Mouse (Mus musculus): ENCODE measurements around the gene Abca17. TPM values are rescaled to one million over a fixed set of nuclear protein-coding genes. Genes with fewer than 3 reads are reported as not detected.

The Abca17 gene
- polyA plus RNA-seq, 1 experiment from 2014 or later, result not detected

DNA sequence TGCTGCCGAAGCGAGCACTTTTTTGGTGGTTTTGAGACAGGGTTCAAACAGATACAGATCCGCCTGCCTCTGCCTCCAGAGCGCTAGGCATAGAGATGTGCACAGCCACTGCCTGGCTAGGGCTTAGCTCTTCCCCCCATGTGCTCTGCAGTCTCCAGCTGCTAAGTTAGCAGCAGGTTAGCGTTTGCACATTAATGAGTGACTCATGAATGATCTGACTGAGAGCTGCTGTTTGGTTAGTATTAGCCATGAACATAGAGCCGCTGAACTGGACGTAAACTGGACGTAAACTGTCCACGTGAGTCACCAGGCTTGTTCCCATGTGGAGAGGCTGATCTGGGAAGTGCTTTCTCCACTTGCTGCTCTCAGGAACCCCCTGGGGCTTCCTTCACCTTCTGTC, 11.7 kb upstream of the Abca17 start:
- H3K4me3 ChIP-seq, result no peak overlapping the region
- no peaks in the 10 kb centered on the region for H3K9me3 ChIP-seq
- no peak overlapping the region for H3K27ac ChIP-seq
- ATAC-seq (ENCODE audit: low FRiP score, low read depth), result no peak
- WGBS, result 76% methylated on average over 9 of the region's 9 CpGs
- no peaks in the 10 kb centered on the region for H3K4me1 ChIP-seq
- H3K36me3 ChIP-seq, result peaks cover 5% of the 10 kb centered on the region
- H3K4me2 ChIP-seq (replicated peaks), result no peak overlapping the region
- no peak overlapping the region for H3K9ac ChIP-seq
- H3K27me3 ChIP-seq, result no peaks in the 10 kb centered on the region

DNA sequence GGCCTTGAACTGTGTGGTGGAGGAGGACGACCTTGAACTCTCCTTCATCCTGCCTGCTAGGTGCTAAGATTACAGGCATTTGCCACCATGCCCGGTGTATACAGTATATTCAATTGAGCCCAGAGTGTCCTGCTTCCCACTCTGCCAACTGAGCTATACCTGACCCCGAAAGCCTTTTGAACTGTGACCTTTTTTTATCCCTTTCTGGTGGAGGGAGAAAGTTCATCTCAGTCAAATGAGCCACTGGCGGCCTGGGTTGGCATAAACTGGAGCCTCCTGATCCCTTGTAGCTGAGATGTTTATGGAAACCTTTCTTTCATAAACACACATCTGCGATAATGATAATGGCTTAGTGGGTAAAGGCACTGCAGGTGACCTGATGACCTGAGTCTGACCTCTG, 10.4 kb upstream of the Abca17 start:
- 79% methylated on average over 5 of the region's 5 CpGs for WGBS
- no peak for ATAC-seq (ENCODE audit: low FRiP score, low read depth)
- no peaks in the 10 kb centered on the region for H3K27me3 ChIP-seq
- H3K36me3 ChIP-seq, result no peaks in the 10 kb centered on the region
- no peaks in the 10 kb centered on the region for H3K9me3 ChIP-seq
- H3K4me3 ChIP-seq, result no peak overlapping the region
- no peak overlapping the region for H3K9ac ChIP-seq
- H3K27ac ChIP-seq, result no peak overlapping the region
- H3K4me2 ChIP-seq (replicated peaks), result no peak overlapping the region
- H3K4me1 ChIP-seq, result no peaks in the 10 kb centered on the region

DNA sequence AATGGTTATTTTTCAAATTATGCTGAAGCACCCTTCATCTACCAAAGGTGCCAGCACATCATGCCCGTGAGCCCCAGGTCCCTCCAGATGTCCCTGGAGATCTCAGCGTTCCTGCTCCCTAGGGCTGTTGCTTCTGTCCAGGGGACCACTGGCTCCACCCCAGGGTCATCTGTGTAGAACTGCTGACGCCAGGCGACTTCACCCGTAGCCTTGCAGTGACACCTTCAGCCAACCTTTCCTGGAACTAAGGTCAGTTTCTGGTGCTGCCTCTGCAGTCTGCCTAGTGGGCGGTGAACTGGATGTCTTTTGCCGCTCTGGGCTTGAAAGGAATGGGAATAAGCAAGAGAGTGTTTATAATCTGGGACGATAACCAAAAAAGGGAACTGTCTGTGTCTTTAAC, 10.0 kb upstream of the Abca17 start:
- Histone ChIP-seq H3K4me2 (replicated peaks) (no peak overlapping the region), H3K4me1 (no peaks in the 10 kb centered on the region)
- WGBS, result 72% methylated on average over 8 of the region's 8 CpGs

DNA sequence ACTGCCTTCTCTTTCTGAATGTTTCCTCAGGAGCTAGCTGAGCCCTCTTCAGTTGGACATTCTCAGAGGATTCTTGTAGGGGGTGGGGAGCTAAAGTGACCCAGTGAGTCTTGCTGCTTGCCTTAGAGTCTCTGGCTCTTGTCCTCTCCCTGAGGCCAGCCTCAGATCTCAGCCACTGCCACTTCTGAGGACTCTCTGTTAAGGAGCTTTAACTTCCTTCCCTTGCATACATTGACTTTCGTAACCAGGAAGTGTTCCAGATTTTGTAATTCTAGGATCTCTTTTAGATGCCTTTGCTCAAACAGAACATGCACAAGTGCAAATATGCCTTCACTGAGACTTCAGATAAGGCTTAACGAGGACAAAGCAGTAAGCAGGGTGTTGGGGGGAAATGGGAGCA, 9.0 kb upstream of the Abca17 start:
- no peak overlapping the region for H3K4me2 ChIP-seq (replicated peaks)
- no peaks in the 10 kb centered on the region for H3K9me3 ChIP-seq
- no peak overlapping the region for H3K4me3 ChIP-seq
- no peaks in the 10 kb centered on the region for H3K36me3 ChIP-seq
- H3K9ac ChIP-seq, result no peak overlapping the region
- ATAC-seq (ENCODE audit: low FRiP score, low read depth), result no peak
- 71% methylated on average over 2 of the region's 2 CpGs for WGBS
- H3K27me3 ChIP-seq, result no peaks in the 10 kb centered on the region
- no peak overlapping the region for H3K27ac ChIP-seq
- H3K4me1 ChIP-seq, result no peaks in the 10 kb centered on the region

More for the DNA sequence above, 10.0 kb upstream of the Abca17 start:
- Histone ChIP-seq H3K36me3 (no peaks in the 10 kb centered on the region), H3K27me3 (no peaks in the 10 kb centered on the region), H3K4me3 (no peak overlapping the region), H3K9ac (no peak overlapping the region), H3K27ac (no peak overlapping the region), H3K9me3 (no peaks in the 10 kb centered on the region)
- ATAC-seq (ENCODE audit: low FRiP score, low read depth), result no peak

DNA sequence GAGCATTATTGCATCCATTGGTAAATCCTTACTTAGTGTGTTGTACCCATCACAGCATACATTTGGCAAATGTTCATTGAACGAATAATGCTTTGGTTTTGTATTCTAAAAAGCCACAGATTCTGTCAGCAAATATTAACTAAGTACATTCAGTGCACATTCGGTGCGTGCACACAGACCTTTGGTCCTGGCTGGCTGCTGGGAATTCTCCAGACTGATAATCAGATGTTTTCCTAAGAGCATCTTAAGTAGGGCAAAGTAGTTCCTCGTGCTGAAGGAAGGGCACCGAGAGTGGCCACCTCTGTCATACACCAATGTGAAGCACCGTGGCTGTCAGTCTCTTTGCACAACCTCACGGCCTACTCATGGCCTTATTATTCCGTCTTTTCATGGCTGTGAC, 8.1 kb upstream of the Abca17 start:
- H3K27me3 ChIP-seq, result peaks cover 2% of the 10 kb centered on the region; the same call in 1 of the 2 replicates
- H3K4me2 ChIP-seq (replicated peaks), result no peak overlapping the region
- no peaks in the 10 kb centered on the region for H3K9me3 ChIP-seq
- H3K9ac ChIP-seq, result no peak overlapping the region
- WGBS, result 89% methylated on average over 8 of the region's 8 CpGs
- H3K4me1 ChIP-seq, result no peaks in the 10 kb centered on the region
- no peak overlapping the region for H3K27ac ChIP-seq
- H3K36me3 ChIP-seq, result no peaks in the 10 kb centered on the region
- H3K4me3 ChIP-seq, result no peak overlapping the region
- no peak for ATAC-seq (ENCODE audit: low FRiP score, low read depth)

DNA sequence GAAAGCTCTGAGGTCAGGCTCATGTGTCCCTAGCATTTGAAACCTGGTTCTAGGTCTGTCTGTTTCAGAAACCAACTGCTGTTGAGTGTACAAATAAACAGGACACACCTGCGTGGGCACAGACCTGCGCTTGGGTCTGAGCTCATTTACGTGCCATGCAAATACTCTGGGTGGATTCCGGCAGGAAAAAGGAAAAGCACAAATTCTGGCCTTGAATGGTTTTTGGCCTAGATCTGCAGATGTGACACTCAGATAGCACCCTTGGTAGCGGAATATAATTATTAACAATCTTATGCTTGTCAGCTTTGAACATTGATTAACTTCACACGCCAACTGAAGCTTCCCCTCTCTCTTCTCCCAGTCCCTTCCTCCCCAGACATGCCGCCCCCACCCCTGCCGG, 4.4 kb upstream of the Abca17 start:
- no peak overlapping the region for H3K4me2 ChIP-seq (replicated peaks)
- 85% methylated on average over 8 of the region's 8 CpGs for WGBS
- no peak overlapping the region for H3K4me3 ChIP-seq
- no peaks in the 10 kb centered on the region for H3K36me3 ChIP-seq
- H3K9ac ChIP-seq, result no peak overlapping the region
- H3K27me3 ChIP-seq, result peaks cover 31% of the 10 kb centered on the region
- peaks cover 15% of the 10 kb centered on the region for H3K4me1 ChIP-seq
- no peak overlapping the region for H3K27ac ChIP-seq
- no peak for ATAC-seq (ENCODE audit: low FRiP score, low read depth)
- H3K9me3 ChIP-seq, result no peaks in the 10 kb centered on the region

DNA sequence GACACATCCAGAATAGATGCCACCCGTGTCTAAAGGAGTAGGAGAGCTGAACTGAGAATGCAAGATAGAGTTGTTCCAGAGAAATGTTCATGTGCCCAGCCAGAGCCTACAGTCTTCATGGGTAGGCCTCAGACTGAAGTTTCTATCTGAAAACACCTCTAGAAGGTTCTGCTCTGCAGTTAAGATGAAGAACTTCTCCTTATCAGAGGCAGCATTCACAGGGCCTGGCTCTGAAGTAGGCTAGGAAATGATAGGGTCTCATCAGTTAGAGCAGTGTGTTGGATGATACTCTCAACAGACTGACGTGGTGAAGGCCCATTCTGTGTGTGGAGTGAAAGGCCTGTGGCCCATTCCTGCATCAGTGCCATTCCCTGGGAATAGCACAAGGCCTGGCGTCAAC, 3.1 kb upstream of the Abca17 start:
- H3K27me3 ChIP-seq, result peaks cover 42% of the 10 kb centered on the region
- ATAC-seq (ENCODE audit: low FRiP score, low read depth), result no peak
- no peaks in the 10 kb centered on the region for H3K36me3 ChIP-seq
- 81% methylated on average over 3 of the region's 3 CpGs for WGBS
- no peaks in the 10 kb centered on the region for H3K9me3 ChIP-seq
- no peak overlapping the region for H3K4me3 ChIP-seq
- no peak overlapping the region for H3K4me2 ChIP-seq (replicated peaks)
- peaks cover 15% of the 10 kb centered on the region for H3K4me1 ChIP-seq
- no peak overlapping the region for H3K9ac ChIP-seq
- H3K27ac ChIP-seq, result no peak overlapping the region

DNA sequence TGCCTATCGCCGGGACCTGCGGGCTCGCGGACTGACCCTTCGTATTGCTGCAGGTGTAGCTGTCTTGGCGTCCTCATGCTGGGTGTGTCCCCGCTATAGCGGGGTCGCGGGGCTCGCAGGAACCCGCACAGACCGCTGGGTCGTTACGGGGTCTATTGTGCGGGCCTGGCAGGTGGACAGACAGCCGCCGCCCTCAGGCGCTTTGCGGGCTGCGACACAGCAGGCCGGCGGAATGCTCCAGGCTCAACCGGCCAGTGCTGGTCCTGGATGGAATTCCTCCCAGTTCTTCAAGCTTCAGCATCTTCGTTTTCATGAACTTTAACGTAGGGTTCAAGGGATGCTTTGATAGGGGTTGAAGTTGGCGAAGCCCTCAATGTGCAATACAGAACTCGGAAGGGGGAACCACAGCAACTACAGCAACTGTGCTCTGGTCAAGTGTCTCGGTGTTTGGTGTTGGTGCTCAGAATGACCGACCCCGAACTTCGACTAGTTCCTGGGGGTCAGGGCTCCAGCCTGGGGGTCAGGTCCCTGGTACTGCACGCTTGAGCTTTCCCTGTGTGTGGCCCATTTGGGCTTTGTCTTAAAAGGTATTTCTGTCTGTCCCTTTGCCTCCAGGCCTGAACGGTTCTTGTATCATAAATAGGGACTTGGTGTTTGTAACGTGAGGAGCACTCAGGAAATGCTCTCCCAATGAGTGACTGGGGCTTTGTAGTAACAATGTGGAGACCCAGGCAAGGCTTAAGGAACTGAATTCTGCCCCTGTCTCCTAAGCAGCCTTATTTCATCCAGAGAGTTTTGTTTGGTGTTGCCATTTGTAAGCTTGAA, 1.7 kb upstream of the Abca17 start:
- 5% methylated on average over 36 of the region's 36 CpGs for WGBS
- peaks cover 43% of the 10 kb centered on the region for H3K27me3 ChIP-seq

DNA sequence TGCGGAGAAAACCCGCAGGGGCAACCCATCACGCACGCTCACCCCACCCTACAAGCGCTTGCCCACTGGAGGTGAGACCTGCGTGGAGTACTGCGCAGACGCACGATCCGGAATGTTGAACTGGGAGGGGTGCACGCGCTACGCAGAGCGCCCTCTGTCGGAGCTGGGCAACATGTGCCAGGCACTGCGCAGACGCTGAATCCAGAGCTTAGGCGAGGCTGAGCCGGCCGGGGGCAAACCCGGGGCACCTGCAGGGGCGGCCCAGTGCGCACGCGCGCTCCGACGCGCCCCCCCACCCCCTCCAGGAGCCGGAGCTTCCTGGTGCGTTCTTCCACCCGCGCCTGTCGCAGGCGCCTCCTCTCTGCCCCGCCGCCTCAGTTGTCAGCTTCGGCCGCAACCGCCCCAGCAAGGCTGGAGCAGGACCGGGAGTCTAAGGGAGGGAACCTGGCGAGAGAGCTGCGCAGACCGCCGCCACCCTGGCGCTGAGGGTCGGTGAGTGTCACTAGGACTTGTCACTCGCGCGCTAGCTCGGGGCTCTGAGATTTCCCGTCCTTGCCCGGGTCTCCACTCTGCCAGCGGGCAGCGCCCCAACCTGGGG, 991 bp upstream of the Abca17 start, which contains the start of gene Abca3:
Abca3 (plus strand) TSS at position 191 of the 598 bp plus-strand sequence.
- peak; percentile 96 for ATAC-seq (ENCODE audit: low FRiP score, low read depth)
- Histone ChIP-seq H3K27ac (no peak within 1 kb of the TSS), H3K36me3 (no peaks in the 10 kb centered on the region)

More for the DNA sequence above, 1.7 kb upstream of the Abca17 start:
- Histone ChIP-seq H3K4me1 (peaks cover 15% of the 10 kb centered on the region), H3K4me2 (replicated peaks) (peak overlapping the region; percentile 93), H3K9me3 (no peaks in the 10 kb centered on the region), H3K9ac (peak overlapping the region; percentile 76), H3K27ac (no peak overlapping the region), H3K4me3 (peak overlapping the region; percentile 59), H3K36me3 (no peaks in the 10 kb centered on the region)
- peak; percentile 48 for ATAC-seq (ENCODE audit: low FRiP score, low read depth)

DNA sequence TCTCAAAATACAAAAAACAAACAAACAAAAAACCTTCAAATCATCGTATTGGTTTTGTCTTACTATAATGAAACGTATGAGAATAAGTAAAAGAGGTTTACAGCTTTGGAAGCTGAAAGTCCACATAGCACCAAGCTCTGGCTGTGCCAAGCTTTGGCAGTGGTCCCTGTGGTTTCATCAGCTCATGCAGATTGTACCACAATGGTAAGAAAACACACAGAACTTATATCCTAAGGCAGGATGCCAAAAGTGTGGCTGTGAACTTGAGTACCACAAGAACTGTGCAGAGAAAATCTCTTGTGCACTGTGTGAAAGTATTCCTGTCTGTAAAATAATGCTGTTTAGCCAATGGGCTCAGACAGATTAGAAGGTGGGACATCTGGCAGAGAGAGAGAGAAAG, 1.7 kb downstream of the Abca17 start:
- H3K27me3 ChIP-seq, result peaks cover 43% of the 10 kb centered on the region
- WGBS, result 68% methylated on average over 2 of the region's 2 CpGs

More for the DNA sequence above, 991 bp upstream of the Abca17 start, which contains the start of gene Abca3:
- WGBS, result under 1% methylated on average over 55 of the region's 55 CpGs
- H3K27me3 ChIP-seq, result peaks cover 43% of the 10 kb centered on the region
- peak within 1 kb of the TSS; percentile 93 for H3K4me2 ChIP-seq (replicated peaks)
- no peaks in the 10 kb centered on the region for H3K9me3 ChIP-seq
- H3K4me1 ChIP-seq, result peaks cover 15% of the 10 kb centered on the region
- H3K4me3 ChIP-seq, result peak within 1 kb of the TSS; percentile 59
- peak within 1 kb of the TSS; percentile 76 for H3K9ac ChIP-seq

DNA sequence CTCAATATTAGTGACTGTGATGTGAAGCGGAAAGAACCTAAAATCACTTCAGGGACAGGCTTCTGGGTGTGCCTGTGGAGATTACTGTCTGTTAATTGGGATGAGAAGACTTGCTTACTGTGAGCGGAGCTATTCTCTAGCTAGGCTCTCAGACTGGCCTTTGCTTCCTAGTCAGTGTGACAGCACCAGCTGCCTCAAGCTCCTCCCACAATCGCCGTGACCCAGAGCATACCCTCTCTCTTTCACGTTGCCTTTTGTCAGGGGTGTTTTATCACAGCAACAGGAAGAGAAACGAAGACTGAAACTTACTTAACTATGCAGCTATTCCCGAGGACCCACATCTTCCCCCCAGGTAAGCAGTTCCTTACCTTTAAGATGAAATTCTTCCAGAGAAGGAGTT, 4.0 kb downstream of the Abca17 start:
- H3K27ac ChIP-seq, result no peak overlapping the region
- no peak for ATAC-seq (ENCODE audit: low FRiP score, low read depth)
- WGBS, result 50% methylated on average over 7 of the region's 7 CpGs

More for the DNA sequence above, 1.7 kb downstream of the Abca17 start:
- Histone ChIP-seq H3K9me3 (no peaks in the 10 kb centered on the region), H3K9ac (no peak overlapping the region), H3K4me1 (peaks cover 15% of the 10 kb centered on the region), H3K4me2 (replicated peaks) (no peak overlapping the region), H3K27ac (no peak overlapping the region), H3K36me3 (no peaks in the 10 kb centered on the region), H3K4me3 (no peak overlapping the region)
- no peak for ATAC-seq (ENCODE audit: low FRiP score, low read depth)

DNA sequence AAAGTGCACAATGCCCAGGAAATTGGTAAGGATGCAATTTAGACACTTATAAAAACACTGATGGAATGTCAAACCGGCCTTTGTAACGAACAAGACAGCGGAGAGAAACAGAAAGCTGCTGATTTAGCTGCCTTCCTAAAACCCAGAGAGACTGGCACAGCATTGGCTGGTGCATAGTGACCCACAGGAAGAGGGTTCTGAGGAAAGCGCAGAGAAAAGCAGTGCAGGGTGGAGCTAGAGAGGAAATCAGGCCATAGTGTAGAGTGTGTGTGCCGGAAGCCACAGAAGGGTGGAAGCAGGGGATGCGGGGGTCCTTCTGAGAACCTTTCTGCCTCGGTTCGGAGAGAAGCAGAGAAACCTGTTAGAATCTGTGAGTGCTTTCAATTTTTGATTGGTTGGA, 6.2 kb downstream of the Abca17 start:
- H3K36me3 ChIP-seq, result no peaks in the 10 kb centered on the region
- peaks cover 6% of the 10 kb centered on the region for H3K27me3 ChIP-seq
- no peak overlapping the region for H3K4me2 ChIP-seq (replicated peaks)
- no peaks in the 10 kb centered on the region for H3K9me3 ChIP-seq
- H3K4me1 ChIP-seq, result no peaks in the 10 kb centered on the region
- 84% methylated on average over 8 of the region's 8 CpGs for WGBS
- ATAC-seq (ENCODE audit: low FRiP score, low read depth), result no peak
- H3K9ac ChIP-seq, result no peak overlapping the region
- H3K27ac ChIP-seq, result no peak overlapping the region
- no peak overlapping the region for H3K4me3 ChIP-seq

More for the DNA sequence above, 4.0 kb downstream of the Abca17 start:
- Histone ChIP-seq H3K4me3 (no peak overlapping the region), H3K9ac (no peak overlapping the region), H3K4me1 (peaks cover 9% of the 10 kb centered on the region), H3K27me3 (peaks cover 23% of the 10 kb centered on the region), H3K36me3 (no peaks in the 10 kb centered on the region), H3K4me2 (replicated peaks) (no peak overlapping the region), H3K9me3 (no peaks in the 10 kb centered on the region)

Data from limb, embryonic 13.5 days (tissue).